Mouse (Mus musculus): Measurements from ENCODE around the gene Skp2.

Gene Skp2

DNA sequence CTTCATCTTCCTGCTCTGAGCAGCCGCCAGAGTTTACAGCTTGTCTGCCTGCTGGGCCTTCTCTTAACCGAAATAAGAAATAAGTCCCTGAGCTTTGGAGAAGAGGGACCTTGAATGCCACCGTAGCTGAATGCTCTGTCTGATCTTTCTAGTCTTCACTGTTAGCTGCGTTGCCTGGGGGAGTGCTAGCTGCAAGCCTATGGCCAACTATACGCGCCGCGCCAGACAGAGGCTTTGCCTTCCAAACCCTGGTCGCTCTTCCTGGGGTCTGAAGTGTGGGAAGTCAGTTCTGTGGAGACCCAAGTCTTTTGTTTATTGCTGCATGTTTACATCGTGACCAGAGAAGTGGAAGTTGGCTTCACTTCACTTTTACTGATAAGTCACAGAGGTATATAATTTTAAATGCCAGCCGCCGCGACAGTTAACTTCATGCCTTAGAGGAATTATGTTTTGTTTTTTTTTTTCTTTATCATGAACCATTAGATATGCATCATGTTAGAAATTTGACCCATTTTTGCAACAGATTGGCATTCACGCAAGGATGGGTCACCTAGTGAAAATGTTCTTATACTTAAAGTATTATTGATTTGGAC lies 79.5 kb downstream of the Skp2 start:
- no peak for DNase-seq (ENCODE audit: low read depth, low spot score)

DNA sequence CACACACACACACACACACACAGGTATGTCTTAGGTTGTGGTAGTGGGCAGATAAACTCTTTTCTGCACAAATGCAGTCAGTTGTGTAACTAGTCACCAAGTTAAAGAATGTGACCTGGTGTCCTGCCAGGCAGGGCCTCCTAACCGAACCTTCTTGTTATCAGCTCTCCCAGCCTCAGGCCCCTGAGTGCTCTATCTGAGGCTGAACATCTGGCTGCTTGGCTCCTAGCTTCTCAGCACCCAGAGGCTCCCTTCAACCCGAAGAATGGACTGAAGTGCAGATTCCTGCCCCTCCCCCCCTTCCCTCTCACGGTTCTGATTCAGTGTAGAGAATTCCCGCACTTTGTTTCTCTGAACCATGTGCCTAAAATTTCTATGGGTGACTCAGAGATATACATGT lies 80.6 kb downstream of the Skp2 start:
- no peak for DNase-seq (ENCODE audit: low read depth, low spot score)

DNA sequence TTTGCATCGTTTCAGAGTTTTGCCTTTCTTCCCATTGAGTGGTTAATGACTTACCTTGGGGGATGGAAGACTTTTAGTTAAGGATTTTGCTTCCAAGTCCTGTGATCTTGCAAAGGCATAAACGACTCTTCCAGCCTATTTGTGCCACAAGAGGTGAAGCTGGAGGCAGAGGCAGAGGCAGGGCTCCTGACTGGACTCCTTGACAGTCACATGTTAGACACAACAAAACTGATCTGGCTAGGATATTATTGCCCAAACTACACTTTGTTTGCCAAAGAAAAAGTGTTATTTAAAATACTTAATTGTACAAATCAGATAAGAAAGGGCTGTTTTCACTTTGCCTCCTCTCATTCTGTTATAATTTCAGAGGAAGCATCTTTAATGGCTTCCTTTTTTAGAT lies 81.1 kb downstream of the Skp2 start:
- no peak for DNase-seq (ENCODE audit: low read depth, low spot score)

DNA sequence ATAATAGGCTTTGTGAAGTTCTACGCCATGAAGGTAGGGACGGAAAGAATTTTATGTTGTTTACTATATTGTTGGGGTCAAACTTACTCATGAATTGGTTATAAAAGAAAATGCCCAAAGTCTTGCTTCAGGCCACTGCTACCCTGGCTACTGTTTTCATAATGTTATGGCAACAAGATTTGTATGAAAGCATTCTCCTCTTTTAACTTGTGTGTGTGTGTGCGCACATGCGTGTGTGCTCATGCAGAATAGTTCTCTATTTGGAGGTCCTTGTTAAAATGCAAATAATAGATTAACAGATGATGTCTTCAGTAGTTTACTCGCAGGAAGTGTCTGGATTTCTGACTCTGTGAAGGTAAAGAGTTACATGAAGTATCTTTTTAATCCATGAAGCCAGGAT lies 81.5 kb downstream of the Skp2 start:
- DNase-seq (ENCODE audit: low read depth, low spot score), result no peak

DNA sequence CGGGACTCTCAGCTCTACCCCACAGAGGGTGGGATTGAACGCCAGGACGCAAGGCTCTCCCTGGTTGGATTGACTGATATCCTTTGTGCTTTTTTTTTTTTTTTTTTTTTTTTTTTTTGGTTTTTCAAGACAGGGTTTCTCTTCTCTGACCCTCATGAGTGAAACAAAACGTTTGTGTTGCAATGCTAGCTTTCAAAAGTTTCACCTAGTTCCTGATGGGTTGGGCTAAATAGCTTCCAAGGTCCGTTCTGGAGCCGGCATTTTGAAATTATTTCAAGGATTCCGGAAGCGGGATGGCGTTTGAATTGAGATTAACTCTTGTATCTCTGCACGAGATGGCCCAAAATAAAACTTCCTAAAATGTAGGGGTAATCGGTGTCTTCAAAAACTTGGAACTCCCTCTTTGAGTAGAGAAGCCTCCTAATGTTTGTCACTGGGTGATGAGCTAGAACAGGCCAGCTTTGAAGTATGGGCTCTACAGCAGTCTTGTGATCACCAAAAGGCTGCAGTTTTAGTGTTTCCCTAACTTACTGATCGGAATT lies 82.1 kb downstream of the Skp2 start:
- DNase-seq (ENCODE audit: low read depth, low spot score), result no peak

DNA sequence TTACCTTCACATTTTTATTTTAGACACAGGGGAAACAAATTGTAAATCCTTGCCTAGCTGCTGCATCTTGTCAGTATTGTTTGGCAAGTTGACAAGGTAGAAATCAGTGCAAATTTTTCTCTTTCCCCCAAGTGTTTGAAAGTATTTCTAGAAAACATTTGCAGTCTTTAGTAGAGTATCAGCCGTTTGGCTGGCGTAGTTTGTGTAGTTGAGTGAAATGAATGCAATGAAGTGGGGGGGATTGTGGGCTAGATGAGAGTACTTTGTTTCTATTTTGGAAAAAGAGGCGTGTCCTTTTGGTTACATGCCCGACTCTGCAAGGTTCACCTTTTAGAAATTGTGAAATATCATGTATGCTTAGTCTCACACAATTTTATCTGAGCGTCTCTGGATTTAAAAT lies 82.6 kb downstream of the Skp2 start:
- DNase-seq (ENCODE audit: low read depth, low spot score), result no peak

DNA sequence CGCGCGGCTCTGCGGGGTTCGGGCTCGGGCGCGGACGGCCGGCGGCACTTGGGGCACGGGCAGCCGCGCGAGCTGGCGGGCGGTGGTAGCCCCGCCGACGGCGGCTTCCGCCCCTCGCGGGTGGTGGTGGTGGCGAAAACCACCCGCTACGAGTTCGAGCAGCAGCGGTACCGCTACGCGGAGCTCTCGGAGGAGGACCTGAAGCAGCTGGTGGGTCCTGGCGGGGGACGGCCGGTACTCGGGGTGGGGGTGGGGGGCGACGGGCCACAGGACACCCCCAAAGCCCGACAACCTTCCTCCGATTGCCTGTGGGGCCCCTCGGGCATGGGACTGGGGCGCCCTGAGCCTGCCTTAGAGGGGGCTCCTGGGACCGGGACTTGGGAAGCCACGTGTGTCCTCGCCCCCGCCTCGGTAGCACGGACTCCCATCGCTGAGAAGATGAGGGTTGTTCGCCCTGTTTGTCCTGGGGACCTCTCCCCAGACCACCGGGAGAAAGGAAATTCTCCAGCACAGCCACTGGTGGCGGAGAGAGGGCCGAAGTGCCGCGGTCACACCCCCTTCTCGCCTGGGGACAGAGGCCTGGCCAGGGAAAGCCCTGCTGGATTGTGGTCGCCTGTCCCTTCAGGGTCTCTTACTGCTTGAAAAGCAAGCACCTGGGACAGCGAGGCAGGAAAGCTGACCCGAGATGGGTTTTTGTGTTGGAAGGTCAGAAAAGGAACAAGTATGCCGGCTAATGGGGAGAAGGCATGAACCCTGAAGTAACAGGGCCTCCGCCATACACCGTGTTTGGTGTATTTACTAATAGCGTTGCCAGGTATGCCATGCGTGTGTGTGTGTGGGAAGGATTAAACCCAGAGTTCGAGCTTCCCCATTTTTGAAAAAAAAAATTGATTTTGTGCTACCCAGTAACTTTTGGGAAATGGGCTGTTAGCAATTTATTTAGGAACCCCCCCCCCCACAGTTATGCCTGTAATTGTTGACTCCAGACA lies 83.4 kb downstream of the Skp2 start:
- DNase-seq (ENCODE audit: low read depth, low spot score), result peak; percentile 58

DNA sequence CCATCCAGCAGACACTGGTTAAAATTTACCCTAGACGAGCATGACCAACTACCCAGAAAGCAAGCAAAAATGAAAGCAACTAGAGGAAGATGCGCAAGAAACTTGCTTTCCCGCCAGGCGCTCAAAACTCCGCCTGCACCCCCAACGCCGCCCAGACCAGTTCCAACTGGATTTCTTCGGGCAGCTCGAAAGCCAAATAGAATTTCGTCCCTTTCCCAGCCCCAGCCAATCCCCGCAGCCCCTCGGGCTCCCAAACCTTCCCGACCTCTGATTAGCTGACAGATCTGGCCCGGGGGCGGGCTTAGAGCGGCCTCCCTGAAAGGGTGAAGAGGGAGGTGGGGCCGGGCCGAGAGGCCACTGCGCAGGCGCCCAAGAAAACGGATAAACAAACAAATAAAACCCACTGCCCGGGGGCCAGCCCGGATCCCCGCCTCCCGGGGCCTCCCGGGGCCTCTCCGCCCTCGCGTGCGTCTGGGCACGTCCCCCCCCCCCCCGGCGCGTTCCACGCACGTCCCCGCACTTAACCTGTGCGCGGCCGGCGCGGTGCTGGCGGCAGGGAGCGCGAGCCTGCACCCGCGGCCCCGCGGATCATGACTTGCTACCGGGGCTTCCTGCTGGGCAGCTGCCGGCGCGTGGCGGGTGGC lies 84.2 kb downstream of the Skp2 start, which contains the start of gene Nadk2:
Gene Nadk2, plus strand, starts transcription at position 349 of the 644 bp plus-strand sequence.
- peak; percentile 99 for DNase-seq (ENCODE audit: low read depth, low spot score)

DNA sequence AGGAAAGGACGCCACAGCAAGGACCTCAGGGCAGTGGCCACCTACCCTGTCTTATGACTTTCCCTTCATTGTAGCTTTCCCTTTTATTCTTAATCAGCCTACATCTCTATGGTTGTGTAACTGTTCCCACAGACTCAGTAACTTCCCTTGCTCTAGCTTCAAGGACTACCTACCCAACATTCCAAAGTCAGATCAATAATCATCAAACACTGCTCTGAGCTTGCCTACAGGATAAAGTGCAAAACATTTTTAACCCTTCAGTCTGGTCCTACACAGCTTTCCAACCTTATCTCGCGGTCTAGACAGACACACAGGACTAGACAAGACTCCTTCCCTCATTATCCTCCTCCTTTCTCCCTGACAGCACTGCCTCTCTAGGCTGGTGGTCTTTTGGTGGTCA lies 84.9 kb downstream of the Skp2 start:
- DNase-seq (ENCODE audit: low read depth, low spot score), result no peak

DNA sequence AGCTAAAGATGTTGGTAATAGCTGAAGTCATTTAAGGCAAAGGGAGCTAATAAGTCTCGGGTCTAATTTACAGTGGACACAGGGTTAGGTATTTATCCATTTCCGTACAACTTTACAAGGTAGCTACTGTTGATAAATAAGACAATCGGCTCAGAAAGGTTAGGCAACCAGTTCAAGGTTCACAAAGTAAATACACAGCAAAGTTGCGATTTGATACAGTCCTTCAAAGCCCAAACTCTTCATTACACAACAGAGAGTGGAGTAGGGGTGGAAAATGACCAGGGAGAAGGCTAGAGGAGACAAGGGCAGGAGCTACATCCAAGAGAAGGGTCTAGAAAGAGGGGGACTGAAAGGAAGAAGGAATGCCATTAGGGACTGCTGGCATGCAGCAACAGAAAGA lies 86.3 kb downstream of the Skp2 start:
- no peak for DNase-seq (ENCODE audit: low read depth, low spot score)
